Mouse (Mus musculus) megakaryocyte, embryonic 14.5 days (primary cell): ENCODE measurements at regions not wholly inside any gene's neighbourhood (a gene's known extent, or its start where the extent isn't known, plus 50 kb on each side); places are given as distances from the start of the nearest gene placed in this dataset.

ENCODE experiments used
- FLI1 ChIP-seq: IDR thresholded peaks from 2 replicates; pipeline ENCODE4 v1.6.1; 2012; ENCODE audit warnings: low read length, inconsistent platforms, mixed read lengths
- GATA1 ChIP-seq: IDR thresholded peaks from 3 replicates; pipeline ENCODE4 v1.6.1; 2012; ENCODE audit warnings: mixed read lengths, low read length, inconsistent platforms, borderline replicate concordance

DNA sequence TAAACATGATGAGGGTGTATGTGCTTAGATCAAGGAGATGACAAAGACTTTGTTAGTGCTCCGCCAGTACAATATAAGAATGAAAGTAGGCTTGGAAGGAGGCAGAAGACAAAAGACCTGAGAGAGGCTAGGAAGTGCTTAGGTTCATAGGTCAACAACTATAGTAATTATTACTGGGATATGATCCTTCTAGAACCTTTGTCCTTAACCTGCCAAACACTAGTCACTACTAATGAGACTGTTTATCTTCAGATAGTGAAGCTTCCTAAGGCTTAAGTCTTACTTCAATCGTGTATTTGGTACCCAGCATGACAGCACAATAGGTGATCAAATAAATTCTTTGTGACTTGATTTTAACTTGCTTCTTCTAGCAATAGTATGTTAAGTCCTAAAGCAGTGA is 1344.5 kb downstream of the Gsdmc2 start:
- TF ChIP-seq GATA1 (no peak), FLI1 (no peak)
